Mouse (Mus musculus) hindbrain, embryonic 15.5 days (tissue): ENCODE measurements around the gene Pde4b. TPM values are rescaled to one million over a fixed set of nuclear protein-coding genes. Genes with fewer than 3 reads are reported as not detected.

Experiments used
- ATAC-seq: fragments of 200-750 bp; cut with Nextera tagmentation; 2 replicates; pipeline ENCODE4 v1.8.0; 2017; ENCODE audit warnings: low read depth, moderate number of reproducible peaks, moderate TSS enrichment; ENCODE audit not compliant: low FRiP score
- H3K27ac ChIP-seq: fragments of 300-500 bp; sonication (generic); replicated peaks from 2 replicates; pipeline ENCODE4 v1.5.1; 2015; ENCODE audit warnings: mild to moderate bottlenecking, inconsistent platforms
- H3K27me3 ChIP-seq: fragments of 300-500 bp; sonication (generic); 2 replicates; pipeline ENCODE4 v1.6.1; 2015; ENCODE audit warnings: control low read depth, inconsistent platforms
- H3K36me3 ChIP-seq: fragments of 300-500 bp; sonication (generic); 2 replicates; pipeline ENCODE4 v1.6.1; 2015; ENCODE audit warnings: control low read depth, inconsistent platforms
- H3K4me1 ChIP-seq: fragments of 300-500 bp; sonication (generic); replicated peaks from 2 replicates; pipeline ENCODE4 v1.6.1; 2015; ENCODE audit warnings: control low read depth, inconsistent platforms
- H3K4me2 ChIP-seq: fragments of 300-500 bp; sonication (generic); 2 replicates; pipeline ENCODE4 v1.6.1; 2015; ENCODE audit warnings: moderate library complexity, mild to moderate bottlenecking, inconsistent platforms
- H3K4me3 ChIP-seq: fragments of 300-500 bp; sonication (generic); 2 replicates; pipeline ENCODE4 v1.5.1; 2015; ENCODE audit warnings: mild to moderate bottlenecking, inconsistent platforms
- H3K9ac ChIP-seq: fragments of 300-500 bp; sonication (generic); 2 replicates; pipeline ENCODE4 v1.6.1; 2015; ENCODE audit warnings: inconsistent platforms
- H3K9me3 ChIP-seq: fragments of 300-500 bp; sonication (generic); 2 replicates; pipeline ENCODE4 v1.6.1; 2016; ENCODE audit warnings: control low read depth, inconsistent platforms
- WGBS: fragments of 180-500 bp; shearing (Covaris S2); methylation state at CpG from one replicate; pipeline ENCODE4 v1.1.7; 2015; 5-methylcytosine and 5-hydroxymethylcytosine counted together
- polyA plus RNA-seq: library from polyadenylated mRNA; unstranded; fragments of >200 nt; fragmentation: Nextera tagmentation; extraction: Ambion mirVana; gene quantifications from 2 replicates; pipeline ENCODE4 v1.2.1, GENCODE M21; 2015

The Pde4b gene
- polyA plus RNA-seq, 1 experiment from 2014 or later: 44.0 TPM

GRCm38 (mm10) chr4:102104534-102105014 lies 17.2 kb downstream of the Pde4b start:
- no peak overlapping the region for H3K4me2 ChIP-seq
- H3K27ac ChIP-seq: no peak overlapping the region
- H3K4me3 ChIP-seq: no peak overlapping the region
- H3K27me3 ChIP-seq: no peaks in the 10 kb centered on the region
- no peak overlapping the region for H3K9ac ChIP-seq
- 83% methylated on average over 2 of the region's 2 CpGs for WGBS
- no peaks in the 10 kb centered on the region for H3K36me3 ChIP-seq
- no peaks in the 10 kb centered on the region for H3K9me3 ChIP-seq
- H3K4me1 ChIP-seq: no peaks in the 10 kb centered on the region
- ATAC-seq: no peak

- Histone ChIP-seq H3K4me3 (no peak overlapping the region), H3K9me3 (no peaks in the 10 kb centered on the region), H3K9ac (no peak overlapping the region), H3K27ac (no peak overlapping the region), H3K4me1 (no peaks in the 10 kb centered on the region), H3K36me3 (no peaks in the 10 kb centered on the region), H3K4me2 (no peak overlapping the region), H3K27me3 (no peaks in the 10 kb centered on the region)
- ATAC-seq: no peak
- WGBS: 89% methylated on average over 6 of the region's 6 CpGs
Measured at GRCm38 (mm10) chr4:102106771-102107170, 19.4 kb downstream of the Pde4b start.

GRCm38 (mm10) chr4:102119454-102119853 lies 32.1 kb downstream of the Pde4b start:
- 96% methylated on average over 3 of the region's 3 CpGs for WGBS
- Histone ChIP-seq H3K4me3 (no peak overlapping the region), H3K4me2 (no peak overlapping the region), H3K36me3 (no peaks in the 10 kb centered on the region), H3K9me3 (no peaks in the 10 kb centered on the region), H3K27me3 (no peaks in the 10 kb centered on the region), H3K4me1 (no peaks in the 10 kb centered on the region), H3K27ac (no peak overlapping the region), H3K9ac (no peak overlapping the region)
- no peak for ATAC-seq

- no peak overlapping the region for H3K9ac ChIP-seq
- no peak overlapping the region for H3K4me2 ChIP-seq
- H3K4me1 ChIP-seq: no peaks in the 10 kb centered on the region
- WGBS: 72% methylated on average over 3 of the region's 3 CpGs
- H3K27me3 ChIP-seq: no peaks in the 10 kb centered on the region
- no peak for ATAC-seq
- no peaks in the 10 kb centered on the region for H3K36me3 ChIP-seq
- no peaks in the 10 kb centered on the region for H3K9me3 ChIP-seq
- H3K4me3 ChIP-seq: no peak overlapping the region
- H3K27ac ChIP-seq: no peak overlapping the region
Measured at GRCm38 (mm10) chr4:102136366-102136849, 49.1 kb downstream of the Pde4b start.

GRCm38 (mm10) chr4:102138346-102138745 lies 51.0 kb downstream of the Pde4b start:
- no peaks in the 10 kb centered on the region for H3K4me1 ChIP-seq
- no peak for ATAC-seq
- no peak overlapping the region for H3K4me3 ChIP-seq
- H3K27ac ChIP-seq: no peak overlapping the region
- no peaks in the 10 kb centered on the region for H3K27me3 ChIP-seq
- no peaks in the 10 kb centered on the region for H3K36me3 ChIP-seq
- no peak overlapping the region for H3K4me2 ChIP-seq
- no peaks in the 10 kb centered on the region for H3K9me3 ChIP-seq
- H3K9ac ChIP-seq: no peak overlapping the region
- WGBS: 72% methylated on average over 4 of the region's 4 CpGs

GRCm38 (mm10) chr4:102141241-102141640 lies 53.9 kb downstream of the Pde4b start:
- H3K27me3 ChIP-seq: no peaks in the 10 kb centered on the region
- H3K27ac ChIP-seq: no peak overlapping the region
- no peaks in the 10 kb centered on the region for H3K4me1 ChIP-seq
- H3K9ac ChIP-seq: no peak overlapping the region
- H3K4me2 ChIP-seq: no peak overlapping the region
- H3K4me3 ChIP-seq: no peak overlapping the region
- H3K9me3 ChIP-seq: no peaks in the 10 kb centered on the region
- H3K36me3 ChIP-seq: no peaks in the 10 kb centered on the region
- WGBS: 83% methylated on average over 3 of the region's 3 CpGs
- no peak for ATAC-seq

GRCm38 (mm10) chr4:102148766-102149165 lies 61.4 kb downstream of the Pde4b start:
- H3K4me1 ChIP-seq: no peaks in the 10 kb centered on the region
- no peak overlapping the region for H3K4me2 ChIP-seq
- WGBS: 78% methylated on average over 4 of the region's 4 CpGs
- H3K27ac ChIP-seq: no peak overlapping the region
- H3K36me3 ChIP-seq: no peaks in the 10 kb centered on the region
- H3K9me3 ChIP-seq: no peaks in the 10 kb centered on the region
- H3K27me3 ChIP-seq: no peaks in the 10 kb centered on the region
- H3K9ac ChIP-seq: no peak overlapping the region
- H3K4me3 ChIP-seq: no peak overlapping the region
- no peak for ATAC-seq

GRCm38 (mm10) chr4:102159178-102159577 lies 71.8 kb downstream of the Pde4b start:
- no peak for ATAC-seq
- H3K4me3 ChIP-seq: no peak overlapping the region
- no peak overlapping the region for H3K27ac ChIP-seq
- H3K4me1 ChIP-seq: no peaks in the 10 kb centered on the region
- no peaks in the 10 kb centered on the region for H3K27me3 ChIP-seq
- H3K4me2 ChIP-seq: no peak overlapping the region
- H3K9me3 ChIP-seq: no peaks in the 10 kb centered on the region
- H3K9ac ChIP-seq: no peak overlapping the region
- no peaks in the 10 kb centered on the region for H3K36me3 ChIP-seq

GRCm38 (mm10) chr4:102171636-102172035 lies 84.3 kb downstream of the Pde4b start:
- Histone ChIP-seq H3K4me3 (no peak overlapping the region), H3K27me3 (no peaks in the 10 kb centered on the region), H3K27ac (no peak overlapping the region), H3K9me3 (no peaks in the 10 kb centered on the region), H3K4me2 (no peak overlapping the region), H3K9ac (no peak overlapping the region), H3K4me1 (no peaks in the 10 kb centered on the region), H3K36me3 (no peaks in the 10 kb centered on the region)
- ATAC-seq: no peak
- WGBS: 34% methylated on average over 3 of the region's 3 CpGs

- no peak overlapping the region for H3K9ac ChIP-seq
- H3K4me2 ChIP-seq: no peak overlapping the region
- no peaks in the 10 kb centered on the region for H3K36me3 ChIP-seq
- WGBS: 48% methylated on average over 7 of the region's 7 CpGs
- no peak for ATAC-seq
- H3K4me3 ChIP-seq: no peak overlapping the region
- no peaks in the 10 kb centered on the region for H3K4me1 ChIP-seq
- H3K27me3 ChIP-seq: no peaks in the 10 kb centered on the region
- no peaks in the 10 kb centered on the region for H3K9me3 ChIP-seq
- no peak overlapping the region for H3K27ac ChIP-seq
Measured at GRCm38 (mm10) chr4:102172711-102173213, 85.4 kb downstream of the Pde4b start.

GRCm38 (mm10) chr4:102175985-102176384 lies 88.6 kb downstream of the Pde4b start:
- no peak for ATAC-seq
- 84% methylated on average over 2 of the region's 2 CpGs for WGBS

GRCm38 (mm10) chr4:102177258-102177657 lies 89.9 kb downstream of the Pde4b start:
- no peak for ATAC-seq
- 84% methylated on average over 5 of the region's 5 CpGs for WGBS
- Histone ChIP-seq H3K9me3 (no peaks in the 10 kb centered on the region), H3K4me3 (no peak overlapping the region), H3K4me1 (no peaks in the 10 kb centered on the region), H3K4me2 (no peak overlapping the region), H3K36me3 (no peaks in the 10 kb centered on the region), H3K9ac (no peak overlapping the region), H3K27me3 (no peaks in the 10 kb centered on the region), H3K27ac (no peak overlapping the region)

More at GRCm38 (mm10) chr4:102175985-102176384, 88.6 kb downstream of the Pde4b start:
- H3K27me3 ChIP-seq: no peaks in the 10 kb centered on the region
- H3K4me1 ChIP-seq: no peaks in the 10 kb centered on the region
- H3K9me3 ChIP-seq: no peaks in the 10 kb centered on the region
- no peak overlapping the region for H3K9ac ChIP-seq
- H3K4me3 ChIP-seq: no peak overlapping the region
- no peaks in the 10 kb centered on the region for H3K36me3 ChIP-seq
- no peak overlapping the region for H3K27ac ChIP-seq
- H3K4me2 ChIP-seq: no peak overlapping the region

- no peaks in the 10 kb centered on the region for H3K36me3 ChIP-seq
- no peak overlapping the region for H3K4me3 ChIP-seq
- H3K9ac ChIP-seq: no peak overlapping the region
- no peaks in the 10 kb centered on the region for H3K27me3 ChIP-seq
- H3K4me2 ChIP-seq: no peak overlapping the region
- no peak for ATAC-seq
- no peak overlapping the region for H3K27ac ChIP-seq
- no peaks in the 10 kb centered on the region for H3K4me1 ChIP-seq
- 50% methylated on average over 5 of the region's 5 CpGs for WGBS
- H3K9me3 ChIP-seq: no peaks in the 10 kb centered on the region
Measured at GRCm38 (mm10) chr4:102186888-102187287, 99.5 kb downstream of the Pde4b start.
